Mouse (Mus musculus): Measurements from ENCODE around the gene Pcolce.

GRCm38 (mm10) chr5:137570181-137570580 lies 43.4 kb downstream of the Pcolce start:
- TF ChIP-seq CTCF (IDR thresholded peaks at IDR 0.05; ENCODE audit: low read depth, low read length) (no peak), POLR2A (IDR thresholded peaks at IDR 0.05; ENCODE audit: borderline replicate concordance, low read depth, low read length) (no peak)
